Mouse (Mus musculus) myocyte (in vitro differentiated cells): Measurements from ENCODE around the gene Agr2.

Source experiments
- CEBPB ChIP-seq: IDR thresholded peaks from 2 replicates; pipeline ENCODE4 v1.6.1; 2011; ENCODE audit warnings: mild to moderate bottlenecking, moderate library complexity; ENCODE audit not compliant: poor library complexity, insufficient read depth, severe bottlenecking
- E2F4 ChIP-seq: IDR thresholded peaks from one replicate; pipeline ENCODE4 v1.6.1; 2011; ENCODE audit warnings: mild to moderate bottlenecking, control low read depth, moderate library complexity; ENCODE audit not compliant: insufficient read depth
- MAX ChIP-seq: IDR thresholded peaks from one replicate; pipeline ENCODE4 v1.6.1; 2011; ENCODE audit warnings: low read depth, mild to moderate bottlenecking, control low read depth
- MYOD1 ChIP-seq, 3 experiments: IDR thresholded peaks; one replicate each; pipeline ENCODE4 v1.6.1; 2011; ENCODE audit warnings: control low read depth in 2 of 3, low read depth in 2 of 3, mild to moderate bottlenecking in 2 of 3, moderate library complexity in 1 of 3; ENCODE audit not compliant: insufficient read length in 2 of 3, control insufficient read depth in 1 of 3
- MYOG ChIP-seq, 3 experiments: IDR thresholded peaks; one replicate each; pipeline ENCODE4 v1.6.1; 2011; ENCODE audit warnings: control low read depth in 2 of 3, low read depth in 2 of 3, mild to moderate bottlenecking in 2 of 3; ENCODE audit not compliant: insufficient read length in 2 of 3, control insufficient read depth in 1 of 3, insufficient read depth in 1 of 3
- POLR2A ChIP-seq: IDR thresholded peaks from one replicate; pipeline ENCODE4 v1.6.1; 2011; ENCODE audit warnings: low read depth, mild to moderate bottlenecking, control low read depth, moderate library complexity; ENCODE audit not compliant: insufficient read length
- POLR2AphosphoS2 ChIP-seq: IDR thresholded peaks from one replicate; pipeline ENCODE4 v1.6.1; 2011; ENCODE audit warnings: low read depth, control low read depth; ENCODE audit not compliant: insufficient read length
- REST ChIP-seq: IDR thresholded peaks from one replicate; pipeline ENCODE4 v1.6.1; 2011; ENCODE audit warnings: mild to moderate bottlenecking, control low read depth, moderate library complexity; ENCODE audit not compliant: insufficient read depth, insufficient read length
- SRF ChIP-seq: IDR thresholded peaks from one replicate; pipeline ENCODE4 v1.6.1; 2011; ENCODE audit warnings: low read depth; ENCODE audit not compliant: control insufficient read depth, insufficient read length
- TCF12 ChIP-seq: IDR thresholded peaks from one replicate; pipeline ENCODE4 v1.6.1; 2011; ENCODE audit warnings: mild to moderate bottlenecking, control low read depth; ENCODE audit not compliant: poor library complexity, insufficient read depth, severe bottlenecking
- TCF3 ChIP-seq: IDR thresholded peaks from one replicate; pipeline ENCODE4 v1.6.1; 2011; ENCODE audit warnings: low read depth, control low read depth; ENCODE audit not compliant: insufficient read length
- USF1 ChIP-seq: IDR thresholded peaks from one replicate; pipeline ENCODE4 v1.6.1; 2011; ENCODE audit warnings: low read depth, mild to moderate bottlenecking, control low read depth, moderate library complexity

DNA sequence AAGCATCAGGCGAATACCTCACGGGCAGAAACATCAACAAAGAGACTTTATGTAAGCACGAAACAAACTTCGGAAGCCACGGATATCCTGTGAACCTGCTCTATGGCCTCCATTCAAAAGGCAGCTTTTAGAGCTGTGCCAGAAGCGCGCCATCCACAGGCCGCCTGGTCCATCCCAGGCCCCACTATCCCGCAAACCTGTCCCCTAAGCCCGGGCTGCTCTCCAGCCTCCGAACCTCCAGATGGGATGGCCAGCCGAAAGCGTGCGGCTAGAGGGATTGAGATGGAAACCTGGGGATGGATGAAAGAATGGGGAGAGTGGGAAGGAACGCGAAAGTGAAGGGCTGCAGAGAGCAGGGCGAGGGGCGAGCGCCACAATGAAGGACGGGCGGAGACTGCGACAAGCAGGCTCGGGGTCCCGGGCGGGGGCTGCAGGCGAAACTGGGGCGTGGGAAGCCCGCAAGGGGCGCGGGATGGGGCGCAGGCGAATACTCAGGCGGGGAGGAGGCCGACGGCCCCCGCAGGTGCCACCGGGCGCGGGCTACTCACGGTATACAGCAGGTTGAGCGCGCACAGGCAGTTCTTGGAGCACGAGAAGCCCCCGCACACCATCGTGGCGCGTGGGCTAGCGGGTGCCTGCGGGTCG lies 49.1 kb downstream of the Agr2 start:
- TF ChIP-seq POLR2A (no peak), CEBPB (no peak), TCF3 (no peak), TCF12 (no peak), MAX (no peak), POLR2AphosphoS2 (no peak), MYOD1 (IDR thresholded peaks at IDR 0.05; ENCODE audit: control insufficient read depth in 1 of 3, insufficient read length in 2 of 3, low read depth in 2 of 3) (no peak), SRF (no peak), E2F4 (no peak), MYOG (IDR thresholded peaks at IDR 0.05; ENCODE audit: control insufficient read depth in 1 of 3, insufficient read depth in 1 of 3, insufficient read length in 2 of 3, low read depth in 2 of 3) (no peak), USF1 (no peak), REST (no peak)
